23 mouse cellular contexts compared by ENCODE assay signal in genomic region chr10:123810882-123811281, GRCm38 (mm10).
A peak's percentile ranks its signal among the peaks of the same experiment; 100 is the strongest.
DNase-seq lines count a peak whose midpoint lies in the region; ATAC-seq lines count a peak whose summit lies in the region.
"Had no signal": no experiment of that assay in that cellular context is flagged by ENCODE, and none has a peak within 500 bp of the region (broad histone marks: within the 10 kb centered on the region; RNA-seq: fewer than 3 reads in every experiment).

No protein-coding gene starts in this region.

- DNase-seq in embryo, embryonic 10 days (ENCODE audit: low spot score): peak; percentile 7
- DNase-seq in embryo, embryonic 9.5 days (ENCODE audit: extremely low spot score): no peak
- DNase-seq in embryonic facial prominence, embryonic 11.5 days (ENCODE audit: low spot score): peak; percentile 33
- DNase-seq in limb, embryonic 11.5 days (ENCODE audit: low spot score): peak; percentile 38
- DNase-seq in midbrain, embryonic 11.5 days (ENCODE audit: low spot score, missing footprints): no peak
- no peak for DNase-seq in kidney, postnatal 10 days
- DNase-seq: adrenal gland, adult 8-10 months; adrenal gland, postnatal 36 days; B cell, adult 2 months; cerebellum, adult 2 months; cerebellum, postnatal 10 days; forebrain, postnatal 0 days; gastrocnemius, postnatal 36 days; heart, adult 11 months; heart, postnatal 4 days had no signal

- no peaks in the 10 kb centered on the region for H3K4me1 ChIP-seq in embryonic facial prominence, embryonic 11.5 days (ENCODE audit: control insufficient read depth, insufficient read depth, low read length)
- peaks cover 3% of the 10 kb centered on the region; the same call in 1 of the 2 replicates for H3K4me1 ChIP-seq in limb, embryonic 11.5 days (ENCODE audit: control insufficient read depth, insufficient read depth, low read length)
- no peaks in the 10 kb centered on the region for H3K4me1 ChIP-seq in midbrain, embryonic 11.5 days (ENCODE audit: control insufficient read depth, insufficient read depth, low read length)
- H3K4me1 ChIP-seq: heart, embryonic 13.5 days; hindbrain, embryonic 12.5 days had no signal

- H3K27ac ChIP-seq in embryonic facial prominence, embryonic 11.5 days (replicated peaks; ENCODE audit: low read depth, low read length): no peak overlapping the region
- no peak overlapping the region for H3K27ac ChIP-seq in limb, embryonic 11.5 days (replicated peaks; ENCODE audit: low read depth, low read length)
- H3K27ac ChIP-seq in midbrain, embryonic 11.5 days (ENCODE audit: low read depth, low read length): no peak overlapping the region
- H3K27ac ChIP-seq: embryonic facial prominence, embryonic 13.5 days; forebrain, embryonic 13.5 days; heart, embryonic 13.5 days; hindbrain, embryonic 12.5 days had no signal

- H3K9ac ChIP-seq in embryonic facial prominence, embryonic 11.5 days (replicated peaks; ENCODE audit: low read length): no peak overlapping the region
- no peak overlapping the region for H3K9ac ChIP-seq in limb, embryonic 11.5 days (ENCODE audit: low read length)
- no peak overlapping the region for H3K9ac ChIP-seq in midbrain, embryonic 11.5 days (ENCODE audit: low read length)
- H3K9ac ChIP-seq: embryonic facial prominence, embryonic 13.5 days; forebrain, embryonic 13.5 days; forebrain, postnatal 0 days; heart, embryonic 13.5 days; hindbrain, embryonic 12.5 days had no signal

- H3K27me3 ChIP-seq in embryonic facial prominence, embryonic 11.5 days (ENCODE audit: control insufficient read depth, insufficient read depth, low read length): no peaks in the 10 kb centered on the region
- H3K27me3 ChIP-seq in limb, embryonic 11.5 days (ENCODE audit: control insufficient read depth, insufficient read depth, low read length): no peaks in the 10 kb centered on the region
- H3K27me3 ChIP-seq in midbrain, embryonic 11.5 days (ENCODE audit: control insufficient read depth, insufficient read depth, low read length): no peaks in the 10 kb centered on the region
- H3K27me3 ChIP-seq: embryonic facial prominence, embryonic 13.5 days; forebrain, embryonic 13.5 days; heart, embryonic 13.5 days; hindbrain, embryonic 12.5 days had no signal

- no peak overlapping the region for H3K4me3 ChIP-seq in embryonic facial prominence, embryonic 11.5 days (ENCODE audit: low read depth, low read length)
- no peak overlapping the region for H3K4me3 ChIP-seq in limb, embryonic 11.5 days (ENCODE audit: low read depth, low read length)
- no peak overlapping the region for H3K4me3 ChIP-seq in midbrain, embryonic 11.5 days (ENCODE audit: low read depth, low read length)
- H3K4me3 ChIP-seq: embryonic facial prominence, embryonic 13.5 days; forebrain, embryonic 13.5 days; heart, embryonic 13.5 days; hindbrain, embryonic 12.5 days had no signal

- no peaks in the 10 kb centered on the region for H3K36me3 ChIP-seq in embryonic facial prominence, embryonic 11.5 days (replicated peaks; ENCODE audit: control insufficient read depth, insufficient read depth, low read depth, low read length)
- no peaks in the 10 kb centered on the region for H3K36me3 ChIP-seq in limb, embryonic 11.5 days (ENCODE audit: control insufficient read depth, insufficient read depth, low read length)
- H3K36me3 ChIP-seq in midbrain, embryonic 11.5 days (ENCODE audit: control insufficient read depth, insufficient read depth, low read length): no peaks in the 10 kb centered on the region
- H3K36me3 ChIP-seq: embryonic facial prominence, embryonic 13.5 days; G1E; heart, embryonic 13.5 days; hindbrain, embryonic 12.5 days had no signal

- H3K4me2 ChIP-seq in embryonic facial prominence, embryonic 11.5 days (ENCODE audit: low read depth, low read length): no peak overlapping the region
- H3K4me2 ChIP-seq in limb, embryonic 11.5 days (ENCODE audit: low read depth, severe bottlenecking): no peak overlapping the region
- H3K4me2 ChIP-seq in midbrain, embryonic 11.5 days: no peak overlapping the region
- H3K4me2 ChIP-seq: embryonic facial prominence, embryonic 13.5 days; forebrain, embryonic 13.5 days; heart, embryonic 13.5 days; hindbrain, embryonic 12.5 days had no signal

- ATAC-seq in embryonic facial prominence, embryonic 11.5 days (replicated peaks; ENCODE audit: insufficient number of reproducible peaks, low FRiP score, low TSS enrichment, low read depth): no peak; the same call in 1 of the 2 replicates
- ATAC-seq in limb, embryonic 11.5 days (ENCODE audit: insufficient number of reproducible peaks, low FRiP score, low TSS enrichment, low read depth): peak; percentile 69; the same call in 1 of the 2 replicates
- no peak for ATAC-seq in midbrain, embryonic 11.5 days (ENCODE audit: low FRiP score)
- no peak for ATAC-seq in frontal cortex, adult (ENCODE audit: low TSS enrichment)
- ATAC-seq: CD4-positive, CD25-positive, alpha-beta regulatory T cell, adult 4 months; forebrain, embryonic 13.5 days; forebrain, postnatal 0 days; hindbrain, embryonic 16.5 days had no signal

- H3K9me3 ChIP-seq in embryonic facial prominence, embryonic 11.5 days (replicated peaks; ENCODE audit: control insufficient read depth, low read length): no peaks in the 10 kb centered on the region
- H3K9me3 ChIP-seq in limb, embryonic 11.5 days (ENCODE audit: control insufficient read depth, low read length): no peaks in the 10 kb centered on the region
- no peaks in the 10 kb centered on the region for H3K9me3 ChIP-seq in midbrain, embryonic 11.5 days (ENCODE audit: control insufficient read depth, low read length)
- H3K9me3 ChIP-seq: embryonic facial prominence, embryonic 13.5 days; forebrain, embryonic 13.5 days; heart, embryonic 13.5 days had no signal

- WGBS in embryonic facial prominence, embryonic 11.5 days: 68% methylated on average over 9 of the region's 9 CpGs
- 57% methylated on average over 9 of the region's 9 CpGs for WGBS in limb, embryonic 11.5 days
- WGBS in midbrain, embryonic 11.5 days: 89% methylated on average over 9 of the region's 9 CpGs

Comparison
In these comparisons a context has a peak if more than half of its experiments do, and no peak if none do; other contexts are left out.
1. DNase-seq: peak in embryo, embryonic 10 days (single experiment), embryonic facial prominence, embryonic 11.5 days (single experiment) and limb, embryonic 11.5 days (single experiment); none in embryo, embryonic 9.5 days (single experiment), midbrain, embryonic 11.5 days (single experiment) and kidney, postnatal 10 days (single experiment).